Mouse (Mus musculus) 3T3-L1 (cell line): ENCODE measurements around the gene Sesn1.
A peak's percentile ranks its signal among the peaks of the same experiment; 100 is the strongest.
"Not testable (repeated sequence)": the region's sequence is repeated elsewhere in the genome, so short reads cannot be mapped to it uniquely, and the experiment has no call there.

Experiments used
- DNase-seq: peaks from one replicate; pipeline ENCODE4 v3.0.0-alpha.2; 2015; ENCODE audit warnings: low read depth, low spot score

Sesn1 gene

GRCm38 (mm10) chr10:41908899-41909298, 99.2 kb downstream of the Sesn1 start:
- DNase-seq: no peak

- no peak for DNase-seq
Observed at GRCm38 (mm10) chr10:41912290-41912994, 102.7 kb downstream of the Sesn1 start.

GRCm38 (mm10) chr10:41926726-41927125, 117.0 kb downstream of the Sesn1 start:
- no peak for DNase-seq

DNA sequence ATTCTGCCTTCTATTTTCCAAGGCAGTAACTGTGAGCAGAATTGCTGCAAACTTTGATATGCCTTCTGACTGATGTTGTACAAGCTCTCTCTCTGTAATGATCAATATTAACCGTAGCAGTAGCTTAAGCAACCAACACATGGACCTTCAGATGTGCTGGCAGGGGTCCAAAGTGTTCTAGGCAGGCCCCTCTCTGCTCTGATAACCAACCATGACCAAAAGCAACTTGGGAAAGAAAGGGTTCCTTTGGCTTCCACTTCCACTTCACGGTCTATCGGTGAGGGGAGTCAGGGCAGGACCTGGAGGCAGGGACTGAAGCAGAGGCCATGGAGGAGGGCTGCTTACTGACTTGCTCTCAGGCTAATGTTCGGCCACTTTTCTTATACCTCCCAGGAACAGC, 121.2 kb downstream of the Sesn1 start:
- DNase-seq: no peak

- DNase-seq: no peak
Observed at GRCm38 (mm10) chr10:41931962-41932361, 122.2 kb downstream of the Sesn1 start.

- DNase-seq: no peak
Observed at GRCm38 (mm10) chr10:41932943-41933342, 123.2 kb downstream of the Sesn1 start.

- peak; percentile 43 for DNase-seq
Observed at GRCm38 (mm10) chr10:41933536-41933935, 123.8 kb downstream of the Sesn1 start.

- peak; percentile 74 for DNase-seq
Observed at GRCm38 (mm10) chr10:41934633-41935475, 125.1 kb downstream of the Sesn1 start.

DNA sequence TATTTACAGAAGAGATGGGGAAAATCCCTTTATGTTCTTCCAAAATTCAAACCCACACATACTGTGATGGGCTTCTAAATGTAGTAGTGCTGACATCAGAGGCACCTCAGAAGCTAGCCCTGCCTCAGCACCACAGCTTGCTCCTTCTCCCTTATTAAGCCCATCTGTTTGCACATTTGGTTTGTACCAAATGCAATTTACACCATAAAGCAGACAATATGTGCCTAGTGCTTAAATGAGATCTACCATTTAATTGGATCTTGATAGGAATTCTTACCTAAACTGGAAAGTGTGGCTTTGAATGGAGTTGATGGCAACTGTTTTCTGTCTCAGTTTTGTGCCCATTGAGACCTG, 125.7 kb downstream of the Sesn1 start:
- DNase-seq: no peak

- DNase-seq: no peak
Observed at GRCm38 (mm10) chr10:41936100-41936499, 126.4 kb downstream of the Sesn1 start.

- no peak for DNase-seq
Observed at GRCm38 (mm10) chr10:41937176-41937575, 127.4 kb downstream of the Sesn1 start.

DNA sequence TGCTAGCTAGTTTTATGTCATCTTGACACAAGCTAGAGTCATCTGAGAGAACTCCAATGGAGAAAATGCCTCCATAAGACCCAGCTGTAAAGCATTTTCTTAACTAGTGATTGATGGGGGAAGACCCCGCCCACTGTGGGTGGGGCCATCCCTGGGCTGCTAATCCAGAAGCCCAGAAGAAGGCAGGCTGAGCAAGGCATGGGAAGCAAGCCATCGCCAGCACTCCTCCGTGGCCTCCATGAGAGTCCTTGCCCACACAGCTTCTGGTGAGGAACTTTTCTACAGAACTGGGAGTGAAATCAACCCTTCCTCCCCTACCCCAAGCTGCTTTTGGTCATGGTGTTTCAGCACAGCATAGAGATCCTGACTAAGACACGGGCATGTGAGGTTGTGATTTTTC, 129.4 kb downstream of the Sesn1 start:
- no peak for DNase-seq

DNA sequence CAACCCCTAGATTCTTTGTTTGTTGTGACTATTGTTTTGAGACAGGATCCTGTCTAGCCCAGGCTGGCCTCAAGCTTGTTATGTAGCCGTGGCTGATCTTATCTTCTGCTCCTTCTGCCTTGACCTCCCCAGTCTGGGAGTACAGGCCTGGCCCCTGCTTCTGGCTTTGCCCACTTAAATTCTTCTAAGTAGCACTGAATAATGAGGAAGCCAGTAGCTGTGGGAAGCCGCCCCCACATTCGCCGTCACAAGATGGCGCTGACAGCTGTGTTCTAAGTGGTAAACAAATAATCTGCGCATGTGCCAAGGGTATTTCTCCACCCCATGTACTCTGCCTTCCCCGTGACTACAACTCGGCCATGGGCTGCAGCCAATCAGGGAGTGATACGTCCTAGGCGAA, 142.6 kb downstream of the Sesn1 start:
- not testable (repeated sequence) for DNase-seq

DNA sequence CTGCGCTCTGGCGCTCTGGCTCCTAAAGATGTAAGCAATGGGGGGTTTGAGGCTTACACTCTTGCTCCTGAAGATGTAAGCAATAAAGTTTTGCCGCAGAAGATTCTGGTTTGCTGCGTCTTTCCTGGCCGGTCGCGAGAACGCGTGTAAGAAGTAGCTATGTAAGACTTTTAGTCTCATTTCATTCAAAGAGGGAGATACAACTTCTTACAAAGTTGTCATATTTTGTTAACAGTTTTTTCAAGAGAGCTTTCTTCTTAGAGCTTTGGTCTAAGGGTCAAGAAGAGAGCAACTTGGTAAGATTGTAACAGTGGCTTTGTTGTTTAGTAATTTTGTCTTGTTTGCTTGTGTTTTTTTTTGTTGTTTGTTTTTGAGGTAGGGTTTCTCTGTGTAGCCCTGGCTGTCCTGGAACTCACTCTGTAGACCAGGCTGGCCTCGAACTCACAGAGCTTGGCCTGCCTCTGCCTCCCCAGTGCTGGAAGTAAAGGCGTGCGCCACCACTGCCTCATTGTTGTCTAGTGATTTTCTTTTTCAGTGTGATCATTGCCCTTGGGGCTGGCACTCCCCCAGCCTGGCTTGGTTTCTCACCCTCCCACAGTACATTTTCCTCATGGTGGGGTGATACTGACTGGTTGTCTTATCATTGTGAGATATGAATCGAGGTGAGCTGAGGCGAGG, 143.3 kb downstream of the Sesn1 start:
- DNase-seq: no peak

DNA sequence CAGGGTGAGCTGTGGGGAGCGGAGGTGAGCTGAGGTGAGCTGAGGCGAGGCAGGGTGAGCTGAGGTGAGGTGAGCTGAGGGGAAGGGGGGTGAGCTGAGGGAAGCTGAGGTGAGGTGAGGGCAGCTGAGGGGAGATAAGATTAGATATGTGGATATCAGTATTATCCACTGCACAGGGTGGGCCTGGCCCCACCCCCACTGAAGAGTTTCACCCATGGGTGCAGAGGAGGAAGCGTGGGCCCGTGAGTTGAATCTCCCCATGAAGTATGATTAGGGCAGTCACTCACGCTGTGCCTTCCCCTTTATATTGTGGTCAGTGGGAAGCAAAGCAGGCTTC, 143.8 kb downstream of the Sesn1 start:
- DNase-seq: no peak

DNA sequence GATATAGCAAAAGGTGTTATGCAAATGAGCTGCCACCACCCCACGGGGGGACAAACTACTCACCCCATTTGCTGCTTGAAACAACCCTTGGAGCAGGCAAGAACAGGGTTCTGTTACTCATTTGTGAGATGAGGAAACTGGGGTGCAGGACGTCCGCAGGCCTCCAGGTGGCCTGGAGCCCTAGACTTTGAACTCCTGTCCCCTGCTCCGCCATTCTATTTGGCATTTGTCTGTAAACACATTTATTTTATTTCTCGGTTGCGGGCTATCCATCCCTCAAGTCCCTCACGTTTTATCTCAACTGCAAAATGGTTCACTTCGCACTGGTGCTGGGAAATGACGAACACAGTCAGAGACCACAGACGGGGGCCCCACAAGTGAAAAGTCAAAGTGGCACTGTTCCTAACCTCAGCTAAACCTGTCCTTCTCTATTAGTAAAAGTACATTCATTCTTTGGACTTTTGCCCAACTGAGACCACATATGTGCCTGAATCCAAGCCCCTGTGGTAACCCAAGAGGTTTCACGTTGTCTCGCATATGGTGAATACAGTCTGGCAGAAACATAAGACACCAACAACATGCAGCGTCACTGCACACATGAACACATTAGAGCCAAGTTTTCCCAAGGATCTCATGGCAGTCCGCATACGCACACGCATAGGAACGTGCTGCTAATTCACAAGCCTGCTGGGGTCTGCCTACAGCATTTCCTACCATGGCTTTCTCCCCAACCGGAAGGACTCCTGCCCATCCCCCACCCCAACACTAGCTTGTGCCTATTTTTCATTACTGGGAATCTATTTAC, 147.9 kb downstream of the Sesn1 start:
- DNase-seq: no peak
